Mouse (Mus musculus): ENCODE data around the gene Dynlrb2. TPM values are rescaled to one million over a fixed set of nuclear protein-coding genes. Genes with fewer than 3 reads are reported as not detected.

The Dynlrb2 gene
- polyA plus RNA-seq (2014; fragmentation: Illumina TruSeq; extraction: RNeasy Lipid Tissue Mini Kit (QIAGEN cat#74804); ENCODE audit: low read depth, low replicate concordance) = 17.4 TPM

GRCm38 (mm10) chr8:116504477-116505120 is at the start of gene Dynlrb2:
Gene Dynlrb2, plus strand, starts transcription at chr8:116504974.

Other genes with a start within 250 kb of the Dynlrb2 start
- 2.2 TPM for gene Cdyl2, start 228.0 kb downstream of the Dynlrb2 start, polyA plus RNA-seq (2014; fragmentation: Illumina TruSeq; extraction: RNeasy Lipid Tissue Mini Kit (QIAGEN cat#74804); ENCODE audit: low read depth, low replicate concordance)